Mouse (Mus musculus): Measurements from ENCODE around the gene Hemgn.

- no peak for TF ChIP-seq CTCF (IDR thresholded peaks at IDR 0.05; ENCODE audit: low read depth)
- TF ChIP-seq EP300 (IDR thresholded peaks at IDR 0.05; ENCODE audit: low read depth) = no peak
Observed at GRCm38 (mm10) chr4:46348897-46349296, 64.4 kb downstream of the Hemgn start.
